Mouse (Mus musculus): ENCODE data around the gene Rbp1.

The Rbp1 gene

DNA sequence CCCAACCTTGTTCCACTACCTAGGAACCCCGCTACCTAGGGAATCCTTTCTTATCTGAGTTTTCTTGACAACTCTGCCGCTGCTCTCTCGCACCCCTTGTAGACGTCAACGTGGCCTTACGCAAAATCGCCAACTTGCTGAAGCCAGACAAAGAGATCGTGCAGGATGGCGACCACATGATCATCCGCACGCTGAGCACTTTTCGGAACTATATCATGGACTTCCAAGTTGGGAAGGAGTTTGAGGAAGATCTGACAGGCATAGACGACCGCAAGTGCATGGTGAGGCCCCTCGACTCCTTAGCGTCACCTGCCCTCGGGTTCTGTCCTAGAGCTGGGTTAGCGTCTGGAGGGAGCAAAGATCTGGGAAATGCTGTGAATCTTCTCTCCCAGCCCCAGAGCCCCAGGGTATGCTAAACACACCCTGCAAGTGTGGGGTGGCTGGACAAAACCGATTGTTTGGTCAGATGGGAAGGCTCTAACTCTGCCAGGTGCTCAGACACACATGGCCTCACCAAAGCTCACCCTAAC lies 2.7 kb downstream of the Rbp1 start:
- no peak for DNase-seq

GRCm38 (mm10) chr9:98427906-98428517 lies 5.3 kb downstream of the Rbp1 start:
- no peak for DNase-seq

DNA sequence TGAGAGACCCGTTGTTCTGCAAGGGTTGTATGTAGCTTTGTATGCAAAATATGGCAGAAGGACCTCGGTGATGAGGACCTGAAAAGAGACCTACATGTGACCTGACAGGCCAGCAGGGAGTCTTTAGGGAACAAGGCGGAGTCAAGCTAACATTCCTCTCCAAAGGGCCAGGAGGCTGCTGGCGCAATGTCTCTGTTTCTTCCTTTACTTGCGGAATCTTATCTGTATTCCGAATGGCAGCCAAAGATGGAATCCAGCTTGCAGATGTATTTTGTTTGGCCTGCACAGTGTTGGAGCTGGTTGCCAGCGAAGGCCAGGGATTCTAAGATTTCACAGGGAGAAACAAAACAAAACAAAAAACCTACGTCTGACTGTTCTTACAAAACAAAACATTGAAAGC lies 6.0 kb downstream of the Rbp1 start:
- DNase-seq: no peak

- DNase-seq: no peak
These were observed 7.0 kb downstream of the Rbp1 start for GRCm38 (mm10) chr9:98429806-98430205.

- DNase-seq: no peak
These were observed 7.8 kb downstream of the Rbp1 start for GRCm38 (mm10) chr9:98430528-98430927.

- no peak for DNase-seq
These were observed 10.3 kb downstream of the Rbp1 start for GRCm38 (mm10) chr9:98433021-98433420.

- no peak for DNase-seq
These were observed 11.3 kb downstream of the Rbp1 start for GRCm38 (mm10) chr9:98433956-98434588.

- no peak for DNase-seq
These were observed 15.1 kb downstream of the Rbp1 start for GRCm38 (mm10) chr9:98437819-98438218.

DNA sequence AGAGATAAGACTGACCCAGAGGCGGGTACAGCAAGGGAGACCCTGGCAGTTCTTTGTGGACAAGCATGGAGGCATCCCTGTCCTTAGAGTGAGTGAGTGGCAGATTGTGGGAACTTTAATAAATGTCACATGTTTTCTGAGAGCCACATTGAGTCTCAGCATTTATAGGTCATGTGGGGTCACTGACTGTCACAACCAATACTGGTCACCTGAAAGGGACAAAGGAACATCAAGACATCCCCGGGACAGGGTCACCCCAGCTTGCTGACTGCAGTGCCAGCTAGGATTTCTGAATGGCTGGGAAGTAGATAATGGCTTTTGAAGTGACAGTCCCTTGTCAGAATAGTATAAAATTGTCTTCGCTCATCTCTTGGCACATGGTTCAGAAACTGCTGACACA lies 16.3 kb downstream of the Rbp1 start:
- DNase-seq: no peak

DNA sequence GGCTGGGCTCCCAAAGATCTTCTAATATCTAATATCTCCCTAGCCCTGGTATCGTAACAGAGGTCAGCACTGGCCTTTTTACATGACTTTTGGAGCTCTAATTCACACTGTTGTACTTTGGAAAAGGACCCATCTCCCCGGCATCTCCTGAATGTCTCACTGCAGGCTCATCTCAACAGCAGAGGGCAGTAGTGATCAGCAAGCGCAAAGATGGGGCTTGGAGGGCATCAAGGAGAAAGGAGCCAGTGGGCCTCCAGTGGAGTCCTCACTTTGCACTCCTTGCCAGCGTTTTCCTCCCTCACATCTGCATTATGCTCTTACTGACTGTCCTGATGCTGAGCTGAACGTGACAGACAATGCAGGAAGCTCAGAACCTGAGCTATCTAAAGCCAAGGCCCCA lies 19.9 kb downstream of the Rbp1 start:
- DNase-seq: no peak

DNA sequence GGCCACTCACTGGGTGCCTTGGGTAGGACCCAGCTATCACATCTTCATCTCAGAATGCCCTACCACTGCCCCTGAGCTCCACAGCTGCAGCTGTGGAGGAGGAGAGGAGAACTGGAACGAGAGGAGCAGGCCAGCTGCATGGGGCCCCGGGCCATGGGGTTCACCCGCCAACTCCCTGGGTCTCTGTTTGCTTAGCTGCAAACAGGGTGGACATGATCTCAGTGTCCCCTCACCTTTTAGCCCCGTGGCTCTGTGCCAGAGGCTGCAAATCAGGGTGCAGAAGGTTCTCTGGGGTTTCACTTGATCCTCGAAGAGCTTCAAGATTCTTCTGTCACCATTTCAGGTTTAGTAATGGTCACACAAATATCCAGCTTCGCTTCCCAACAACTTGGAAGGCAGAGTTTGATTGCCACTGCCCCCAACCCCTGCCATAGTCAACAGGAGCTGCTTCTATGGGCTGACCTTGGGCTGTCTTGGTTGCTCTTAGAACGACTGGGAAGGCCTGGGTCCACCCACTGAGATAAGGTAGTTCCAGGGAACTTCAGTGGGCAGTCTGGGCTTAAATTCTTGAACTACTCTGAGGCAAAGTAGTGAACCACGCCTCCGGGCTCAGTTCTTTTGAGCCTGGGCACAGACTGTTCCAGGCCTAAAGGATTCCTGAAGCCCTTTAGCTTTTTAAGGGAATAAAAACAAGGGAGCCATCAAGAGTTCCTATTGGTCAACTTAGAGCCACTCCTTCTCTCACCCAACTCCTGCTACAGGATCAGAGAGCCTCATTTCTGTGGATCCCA lies 22.8 kb downstream of the Rbp1 start:
- no peak for DNase-seq

- DNase-seq: no peak
These were observed 28.2 kb downstream of the Rbp1 start for GRCm38 (mm10) chr9:98450976-98451375.

- no peak for DNase-seq
These were observed 43.9 kb downstream of the Rbp1 start for GRCm38 (mm10) chr9:98466709-98467108.

DNA sequence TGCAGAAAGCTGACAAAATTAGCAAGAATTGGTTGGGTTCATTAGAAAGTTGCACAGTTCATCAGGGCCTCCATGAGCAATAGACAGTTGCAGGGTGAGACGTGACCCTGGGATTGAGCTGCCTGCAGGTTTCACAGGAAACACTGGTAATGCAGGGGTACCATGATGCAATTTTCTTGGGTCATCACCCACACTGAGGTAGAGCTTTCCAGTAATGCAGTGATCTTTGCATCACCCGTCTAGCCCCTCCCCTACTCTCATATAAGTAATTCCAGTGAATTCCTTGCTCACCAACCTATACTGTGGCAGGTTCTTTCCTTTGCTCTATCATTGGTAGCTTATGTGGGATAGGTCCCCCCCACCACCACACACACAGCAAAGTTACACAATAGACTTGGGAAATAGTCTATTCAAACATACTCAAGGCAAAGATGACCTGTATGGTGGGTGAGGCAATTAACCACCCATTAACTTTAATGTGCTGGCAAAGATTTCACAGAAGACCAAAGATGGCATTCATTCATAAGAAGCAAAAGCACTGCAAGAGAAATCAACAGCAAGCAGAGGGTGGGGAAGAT lies 57.5 kb downstream of the Rbp1 start:
- no peak for DNase-seq

DNA sequence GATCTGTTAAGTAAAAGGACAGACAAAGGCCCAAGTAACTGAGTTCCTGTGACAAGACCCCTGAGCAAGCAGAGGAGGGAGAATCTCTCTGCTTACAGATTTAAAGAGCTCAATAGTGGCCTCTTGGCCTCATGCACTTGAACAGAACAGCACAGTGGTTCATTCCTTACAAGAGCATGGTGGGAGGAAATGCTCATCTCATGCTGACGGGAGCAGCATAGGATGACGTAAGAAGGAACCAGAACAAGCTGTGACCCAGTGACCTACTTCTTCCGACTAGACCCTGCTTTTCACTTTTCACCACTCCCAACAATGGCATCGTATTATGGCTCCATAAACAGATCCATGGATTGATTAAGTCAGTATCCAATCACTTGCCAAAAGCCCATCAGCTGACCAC lies 59.5 kb downstream of the Rbp1 start:
- no peak for DNase-seq

GRCm38 (mm10) chr9:98485020-98485419 lies 62.3 kb downstream of the Rbp1 start:
- DNase-seq: no peak

GRCm38 (mm10) chr9:98485815-98486214 lies 63.1 kb downstream of the Rbp1 start, which contains the start of gene Rbp2:
TSS of gene Rbp2 (plus strand) at chr9:98486115.
- DNase-seq: no peak

- no peak for DNase-seq
These were observed 64.5 kb downstream of the Rbp1 start for GRCm38 (mm10) chr9:98487273-98487672.

DNA sequence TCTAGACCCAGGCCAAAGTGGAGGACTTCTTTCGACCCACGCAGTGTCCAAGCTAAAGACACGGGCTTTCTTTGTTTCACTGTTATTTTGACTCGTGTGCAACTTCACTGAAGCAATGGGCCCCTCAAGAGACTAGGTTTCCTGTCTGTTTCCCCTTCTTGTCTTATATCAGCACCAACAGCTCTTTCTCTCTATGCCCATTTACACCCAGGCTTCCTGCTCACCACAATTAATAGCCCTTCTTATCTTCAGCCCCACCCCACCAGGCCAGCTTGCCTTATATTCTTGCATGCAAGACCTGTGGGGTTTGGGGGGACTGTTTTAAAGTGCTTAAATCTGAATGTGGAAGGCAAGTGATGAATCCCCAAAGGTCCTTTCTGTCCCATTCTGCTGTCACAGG lies 66.8 kb downstream of the Rbp1 start:
- DNase-seq: no peak

DNA sequence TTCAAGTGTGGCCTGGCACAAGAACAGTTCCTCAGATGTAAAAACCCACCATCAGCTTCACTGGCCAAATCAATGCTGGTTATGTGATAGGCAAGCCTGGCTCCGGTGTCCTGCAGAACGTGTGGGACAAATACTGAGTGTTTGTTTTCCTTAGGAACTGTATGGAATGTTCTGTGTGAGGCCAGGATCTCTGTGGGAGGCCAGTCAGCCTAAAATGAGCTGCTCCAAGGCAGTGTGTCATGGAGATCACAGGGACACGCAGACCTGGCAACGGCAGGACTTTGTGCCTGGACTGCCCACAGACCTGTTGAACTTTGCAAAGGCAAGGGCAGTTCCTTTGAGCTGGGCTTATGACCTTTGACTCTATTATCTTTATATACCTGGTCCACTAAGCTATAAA lies 67.4 kb downstream of the Rbp1 start:
- no peak for DNase-seq

DNA sequence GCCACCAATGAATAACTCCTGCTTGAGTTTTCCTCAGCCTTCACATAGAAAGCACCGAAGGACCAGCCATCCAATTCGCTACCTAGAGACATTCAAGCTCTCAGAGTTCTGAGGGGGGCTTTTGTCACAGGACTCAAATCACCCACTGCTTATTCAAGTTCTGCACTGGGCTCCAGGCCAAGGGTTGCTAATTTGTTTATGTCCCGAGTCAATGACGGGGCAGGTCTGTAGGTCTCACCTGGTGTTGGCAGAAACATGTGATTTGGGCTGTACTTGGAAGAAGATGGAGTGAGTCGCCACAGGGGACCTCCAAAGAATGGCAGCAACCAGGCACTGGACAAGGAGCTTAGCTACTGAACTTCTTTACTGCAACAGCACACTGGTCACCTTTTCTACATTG lies 68.3 kb downstream of the Rbp1 start:
- no peak for DNase-seq

- DNase-seq: no peak
These were observed 69.5 kb downstream of the Rbp1 start for GRCm38 (mm10) chr9:98492212-98492611.

DNA sequence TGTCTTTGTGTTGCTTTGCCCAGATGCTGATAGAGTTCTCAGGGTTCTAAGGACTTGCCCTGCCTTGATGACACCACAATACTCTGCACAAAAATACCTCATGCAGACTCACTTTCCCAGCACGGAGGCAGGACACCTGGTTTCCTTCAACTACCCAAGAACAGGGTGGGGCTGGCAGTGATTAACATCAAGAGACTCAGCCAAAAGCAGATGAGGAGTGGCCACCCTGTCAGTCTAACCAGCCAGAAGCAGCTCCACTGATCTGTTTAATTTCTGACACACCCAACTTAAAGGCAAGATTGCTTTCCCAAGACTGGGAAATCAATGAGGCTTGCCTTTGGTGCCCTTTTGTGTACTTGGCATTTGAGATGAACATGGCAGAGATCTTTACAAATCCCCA lies 70.1 kb downstream of the Rbp1 start:
- DNase-seq: no peak

Data from thymus, postnatal 14 days (tissue).